ENCODE assay signal across 7 mouse cellular contexts in the genomic region with DNA sequence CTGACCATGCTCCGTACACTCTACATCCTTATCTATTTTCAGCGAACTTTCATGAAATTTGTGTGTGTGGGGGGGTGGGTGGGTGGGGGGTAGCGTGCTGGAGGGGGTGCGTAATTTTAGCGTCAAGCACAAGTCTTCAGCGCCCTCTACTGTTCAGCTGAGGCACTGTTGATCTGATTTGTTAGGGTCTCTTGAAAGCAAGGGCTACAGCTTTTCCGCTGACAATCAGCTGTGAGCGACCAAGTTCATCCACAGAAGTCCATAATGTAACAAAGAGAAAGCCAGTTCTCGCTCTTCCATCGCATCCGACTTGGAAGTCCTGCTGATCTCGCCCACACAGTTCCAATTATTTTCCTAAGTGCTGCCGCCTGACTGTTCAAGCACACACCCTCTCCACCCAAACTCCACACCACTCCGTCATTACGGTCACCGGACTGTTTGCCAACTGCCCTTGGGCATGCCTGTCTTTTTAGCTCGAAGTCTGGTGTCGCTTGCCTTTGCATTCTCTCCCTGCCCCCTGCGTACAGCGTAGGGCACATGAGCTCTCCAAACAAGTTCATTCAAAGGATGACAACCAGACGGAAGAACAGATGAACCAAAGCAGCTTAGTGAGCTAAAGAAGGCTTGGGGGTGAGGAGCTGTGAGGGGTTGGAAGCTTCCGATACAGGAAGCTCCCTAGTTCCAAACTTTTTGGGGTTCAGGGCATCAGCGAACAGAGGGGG. TPM values are rescaled to one million over a fixed set of nuclear protein-coding genes. Genes with fewer than 3 reads are reported as not detected.
DNase-seq lines count a peak whose midpoint lies in the region; ATAC-seq and TF ChIP-seq lines count a peak whose summit lies in the region.

No protein-coding gene starts in this region.

- peaks cover 8% of the 10 kb centered on the region for H3K4me1 ChIP-seq in liver, adult 2 months (ENCODE audit: control insufficient read depth, insufficient read depth, low read length)
- no peaks in the 10 kb centered on the region for H3K4me1 ChIP-seq in liver, embryonic 11.5 days (replicated peaks; ENCODE audit: control insufficient read depth, insufficient read depth, low read length)

- DNase-seq in liver, adult 2 months (ENCODE audit: extremely low read depth, low read depth, low spot score): peak; percentile 26
- DNase-seq in liver, embryonic 11.5 days (ENCODE audit: low spot score): no peak
- DNase-seq in brain, adult 2 months (ENCODE audit: low read depth, low spot score): peak; percentile 70
- peak; percentile 19 for DNase-seq in forelimb bud, embryonic 11.5 days (ENCODE audit: low read depth, low spot score)
- DNase-seq in kidney, postnatal 4 days: peak; percentile 60 to 71

- TF ChIP-seq CTCF in liver, adult 2 months (IDR thresholded peaks at IDR 0.05; ENCODE audit: low read depth, low read length): peak; percentile 61

- H3K36me3 ChIP-seq in liver, adult 2 months (ENCODE audit: control insufficient read depth, insufficient read depth, low read length): no peaks in the 10 kb centered on the region
- H3K36me3 ChIP-seq in liver, embryonic 11.5 days (ENCODE audit: control insufficient read depth, insufficient read depth, low read length): no peaks in the 10 kb centered on the region

- no peak for ATAC-seq in liver, embryonic 11.5 days (replicated peaks; ENCODE audit: low FRiP score)
- peak; percentile 65 for ATAC-seq in megakaryocyte progenitor cell, adult 5-6 weeks (replicated peaks; ENCODE audit: poor library complexity)
- no peak for ATAC-seq in inflammation-experienced regulatory T-cells, adult 6 months

- no peaks in the 10 kb centered on the region for H3K27me3 ChIP-seq in liver, adult 2 months (ENCODE audit: control insufficient read depth, insufficient read depth, low read length)
- peaks cover 2% of the 10 kb centered on the region; the same call in 1 of the 2 replicates for H3K27me3 ChIP-seq in liver, embryonic 11.5 days (replicated peaks; ENCODE audit: control insufficient read depth, insufficient read depth, low read length)

- WGBS in liver, adult 2 months: 21% methylated on average over 23 of the region's 23 CpGs
- 37% methylated on average over 23 of the region's 23 CpGs for WGBS in liver, embryonic 11.5 days

- H3K27ac ChIP-seq in liver, adult 2 months (replicated peaks; ENCODE audit: insufficient read depth, low read depth, low read length): no peak overlapping the region
- no peak overlapping the region for H3K27ac ChIP-seq in liver, embryonic 11.5 days (ENCODE audit: low read depth, low read length)

- H3K4me3 ChIP-seq in liver, adult 2 months (ENCODE audit: insufficient read depth, low read depth, low read length): no peak overlapping the region
- H3K4me3 ChIP-seq in liver, embryonic 11.5 days (ENCODE audit: low read depth, low read length): no peak overlapping the region

- no peaks in the 10 kb centered on the region for H3K79me2 ChIP-seq in liver, adult 2 months (ENCODE audit: control insufficient read depth, insufficient read depth, low read length)

- no peaks in the 10 kb centered on the region for H3K9me3 ChIP-seq in liver, embryonic 11.5 days (ENCODE audit: control insufficient read depth, low read length)

- no peak overlapping the region for H3K9ac ChIP-seq in liver, adult 2 months (ENCODE audit: low read depth, low read length)
- H3K9ac ChIP-seq in liver, embryonic 11.5 days (ENCODE audit: low read depth, low read length): no peak overlapping the region

- no peak overlapping the region for H3K4me2 ChIP-seq in liver, embryonic 11.5 days

- no peak for TF ChIP-seq POLR2A in liver, adult 2 months (IDR thresholded peaks at IDR 0.05; ENCODE audit: extremely low read depth, insufficient read depth, low read length)

RNA-seq across cellular contexts. Expression of gene Ptpn3, which starts 19.1 kb away (rescaled TPM):
- total RNA-seq in liver, adult 2 months (2014; rRNA removed): 18.4 and 27.8 TPM in 2 replicates
- 11.8 and 12.7 TPM in 2 replicates for polyA plus RNA-seq in liver, adult 2 months (2012; rRNA removed)
- polyA plus RNA-seq in liver, embryonic 11.5 days (2014; fragmentation: Nextera tagmentation; extraction: Ambion mirVana): 0.68 and 0.89 TPM in 2 replicates
- 1.8 and 2.6 TPM in 2 replicates for total RNA-seq in megakaryocyte progenitor cell, adult 5-6 weeks (2015)
- 2.2 and 3.9 TPM in 2 replicates for total RNA-seq in megakaryocyte progenitor cell, adult 5-6 weeks (2017)
- 1 to 10 TPM in 2 of 3 experiments, under 1 TPM in 1; 0.98 to 3.4 (median 2.8) TPM for polyA plus RNA-seq in inflammation-experienced regulatory T-cells, adult 6 months (2017; shearing (Covaris generic))
